Mouse (Mus musculus) bone marrow, adult 2 months (tissue): Measurements from ENCODE around the gene Ift52. TPM values are rescaled to one million over a fixed set of nuclear protein-coding genes. Genes with fewer than 3 reads are reported as not detected.
A peak's percentile ranks its signal among the peaks of the same experiment; 100 is the strongest.

Source experiments
- H3K27ac ChIP-seq: fragments of 200-500 bp; 2 replicates; pipeline ENCODE4 v1.5.1; 2012; ENCODE audit warnings: low read depth, mild to moderate bottlenecking, control low read depth, inconsistent platforms, low read length; ENCODE audit not compliant: control insufficient read depth, poor library complexity, insufficient read depth
- H3K4me1 ChIP-seq: fragments of 200-500 bp; 2 replicates; pipeline ENCODE4 v1.6.1; 2011; ENCODE audit warnings: low read length; ENCODE audit not compliant: control insufficient read depth, insufficient read depth
- H3K4me3 ChIP-seq: fragments of 200-500 bp; replicated peaks from 2 replicates; pipeline ENCODE3; 2011; ENCODE audit warnings: mild to moderate bottlenecking, low read depth, low read length, control low read depth; ENCODE audit not compliant: control insufficient read depth
- CTCF ChIP-seq: fragments of 200-500 bp; IDR thresholded peaks from 2 replicates; pipeline ENCODE4 v1.5.1; 2011; ENCODE audit warnings: low read length, control low read depth; ENCODE audit not compliant: control insufficient read depth, insufficient read depth
- POLR2A ChIP-seq: fragments of 200-500 bp; IDR thresholded peaks from 2 replicates; pipeline ENCODE4 v1.6.1; 2011; ENCODE audit warnings: low read depth, mild to moderate bottlenecking, control low read depth, low read length, borderline replicate concordance; ENCODE audit not compliant: control insufficient read depth
- WGBS: fragments of 180-500 bp; shearing (Covaris S2); methylation state at CpG from one replicate; pipeline ENCODE4 v1.1.7; 2018; 5-methylcytosine and 5-hydroxymethylcytosine counted together
- polyA plus RNA-seq: library from polyadenylated mRNA; stranded (reverse); fragments of >200 nt; gene quantifications from 2 replicates; pipeline ENCODE4 v1.2.4, GENCODE M21; 2011; ENCODE audit warnings: low replicate concordance; ENCODE audit not compliant: missing spikeins, insufficient read depth, insufficient read length

The Ift52 gene
- polyA plus RNA-seq, 1 experiment, result 16.8 TPM

DNA sequence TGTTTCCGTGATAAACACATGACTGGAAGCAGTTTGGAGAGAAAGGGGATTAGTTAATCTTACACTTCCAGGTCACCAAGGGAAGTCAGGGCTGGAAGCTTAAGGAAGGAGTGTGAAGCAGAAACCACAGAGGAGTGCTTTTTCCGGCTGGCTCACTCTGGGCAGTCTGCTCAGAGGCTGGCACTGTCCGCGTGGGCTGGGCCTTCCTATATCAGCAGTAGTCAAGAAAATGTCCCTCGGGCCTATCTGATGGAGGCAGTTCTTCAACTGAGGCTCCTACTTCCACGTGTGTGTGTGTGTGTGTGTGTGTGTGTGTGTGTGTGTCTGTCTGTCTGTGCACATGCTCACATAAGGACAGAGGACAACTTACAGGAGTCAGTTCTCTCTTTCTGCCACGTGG is 22.8 kb downstream of the Ift52 start:
- H3K4me1 ChIP-seq, result no peaks in the 10 kb centered on the region
- no peak overlapping the region for H3K27ac ChIP-seq
- no peak overlapping the region for H3K4me3 ChIP-seq
- TF ChIP-seq POLR2A, result no peak
- TF ChIP-seq CTCF, result no peak
- 69% methylated on average over 7 of the region's 7 CpGs for WGBS

DNA sequence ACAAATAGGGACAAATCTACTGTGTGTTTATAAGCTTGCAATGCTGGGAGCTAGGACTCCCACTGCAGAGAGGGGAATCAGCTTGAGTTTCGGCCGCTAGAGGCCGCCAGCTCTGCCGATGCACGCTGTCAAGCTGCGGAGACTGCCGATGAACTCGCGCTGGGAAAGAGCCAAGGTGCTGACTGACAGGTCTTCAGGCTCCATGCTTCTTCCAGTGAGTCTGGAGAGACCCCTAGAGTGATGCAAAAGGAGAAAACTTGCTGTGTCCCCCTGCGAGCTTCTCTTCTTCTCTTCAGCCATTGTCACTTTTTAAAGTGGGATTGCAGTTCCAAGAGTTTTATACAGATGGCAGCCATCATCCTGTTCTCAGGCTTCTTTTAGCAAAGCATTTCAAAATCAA is 31.0 kb downstream of the Ift52 start:
- WGBS, result 3% methylated on average over 10 of the region's 10 CpGs
- no peak overlapping the region for H3K27ac ChIP-seq

DNA sequence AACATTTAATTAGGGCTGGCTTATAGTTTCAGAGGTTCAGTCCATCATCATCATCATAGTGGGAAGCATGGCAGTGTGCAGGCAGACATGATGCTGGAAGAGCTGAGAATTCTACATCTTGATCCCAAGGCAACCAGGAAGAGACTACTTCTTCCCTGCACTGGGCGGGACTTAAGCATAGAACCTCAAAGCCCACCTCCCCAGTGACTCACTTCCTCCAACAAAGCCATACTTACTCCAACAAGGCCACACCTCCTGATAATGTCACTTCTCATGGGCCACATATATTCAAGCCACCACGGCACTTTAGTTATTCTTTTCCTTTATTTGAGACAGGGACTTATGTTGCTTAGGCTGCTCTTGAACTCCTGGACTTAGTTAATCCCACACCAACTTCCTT is 32.0 kb downstream of the Ift52 start:
- Histone ChIP-seq H3K4me1 (no peaks in the 10 kb centered on the region; the same call in 1 of the 2 replicates), H3K4me3 (no peak overlapping the region), H3K27ac (no peak overlapping the region)
- TF ChIP-seq POLR2A, result no peak
- no peak for TF ChIP-seq CTCF
- 61% methylated on average over 2 of the region's 2 CpGs for WGBS

More for the DNA sequence above, 31.0 kb downstream of the Ift52 start:
- TF ChIP-seq CTCF, result peak; percentile 81
- no peak for TF ChIP-seq POLR2A
- Histone ChIP-seq H3K4me1 (no peaks in the 10 kb centered on the region; the same call in 1 of the 2 replicates), H3K4me3 (no peak overlapping the region)

DNA sequence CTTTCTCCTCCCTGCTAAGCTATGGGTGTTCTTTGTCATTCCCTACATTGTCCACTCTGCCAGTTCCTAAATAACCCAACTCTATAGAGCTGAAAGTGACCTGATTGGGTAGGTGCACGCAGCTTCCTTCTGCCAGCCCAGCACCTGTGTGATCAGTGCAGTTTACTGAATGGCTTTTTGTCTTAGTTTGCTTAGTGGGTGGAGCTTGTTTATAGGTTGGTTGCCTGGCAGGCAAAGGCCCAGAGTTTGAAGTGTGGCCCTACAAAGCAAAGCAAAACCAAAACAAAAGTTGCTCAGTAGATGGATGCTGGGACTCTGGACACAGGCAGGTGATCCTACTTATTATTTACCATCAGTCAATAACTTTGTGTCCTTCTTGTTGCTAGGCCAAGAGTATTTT is 34.5 kb downstream of the Ift52 start:
- no peak for TF ChIP-seq CTCF
- TF ChIP-seq POLR2A, result no peak
- H3K4me3 ChIP-seq, result no peak overlapping the region
- peaks cover under 1% of the 10 kb centered on the region; the same call in 1 of the 2 replicates for H3K4me1 ChIP-seq
- WGBS, result 79% methylated on average over 1 of the region's 1 CpGs
- no peak overlapping the region for H3K27ac ChIP-seq

DNA sequence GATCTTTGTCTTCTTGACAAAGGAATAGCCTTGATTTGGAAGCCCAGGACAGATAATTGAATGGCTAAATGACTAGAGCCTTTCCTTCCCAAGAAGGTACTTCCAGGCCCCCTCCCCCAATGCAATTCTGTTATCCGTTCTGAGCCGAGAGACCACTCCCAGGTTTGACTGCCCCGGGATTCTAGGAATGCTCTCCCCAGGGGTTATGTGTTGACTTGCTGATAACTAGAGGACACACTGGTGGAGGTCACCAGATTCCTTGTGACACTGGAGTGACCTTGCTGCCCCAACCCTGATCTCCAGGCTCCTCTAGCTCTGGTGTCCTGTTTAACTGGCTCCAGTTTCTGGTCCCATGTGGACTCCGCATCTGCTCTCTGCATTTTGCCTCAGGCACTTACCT is 34.9 kb downstream of the Ift52 start:
- H3K4me1 ChIP-seq, result peaks cover 2% of the 10 kb centered on the region; the same call in 1 of the 2 replicates
- TF ChIP-seq POLR2A, result no peak
- no peak for TF ChIP-seq CTCF
- H3K27ac ChIP-seq, result no peak overlapping the region
- H3K4me3 ChIP-seq, result no peak overlapping the region
- 85% methylated on average over 4 of the region's 4 CpGs for WGBS

DNA sequence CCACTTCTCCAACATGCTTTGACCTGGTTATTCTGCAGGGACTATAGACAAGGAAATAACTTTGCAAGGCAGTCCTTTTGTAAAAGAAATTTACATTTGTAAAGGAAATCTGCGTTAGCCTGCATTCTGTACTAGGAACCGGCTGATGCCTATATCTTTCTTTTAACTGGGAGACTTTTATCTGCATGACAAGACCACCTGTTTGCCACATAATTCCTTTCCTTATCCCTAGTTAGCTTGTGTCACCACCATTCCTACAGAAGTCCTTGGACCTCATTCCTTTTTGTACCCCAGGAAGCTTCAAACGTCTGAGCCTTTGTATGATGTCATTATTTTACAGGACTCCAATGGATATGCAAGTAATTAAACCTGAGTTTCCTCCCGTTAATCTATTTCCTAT is 35.7 kb downstream of the Ift52 start:
- Histone ChIP-seq H3K4me3 (no peak overlapping the region), H3K27ac (no peak overlapping the region), H3K4me1 (peaks cover 2% of the 10 kb centered on the region; the same call in 1 of the 2 replicates)
- 82% methylated on average over 4 of the region's 4 CpGs for WGBS
- no peak for TF ChIP-seq CTCF
- no peak for TF ChIP-seq POLR2A

DNA sequence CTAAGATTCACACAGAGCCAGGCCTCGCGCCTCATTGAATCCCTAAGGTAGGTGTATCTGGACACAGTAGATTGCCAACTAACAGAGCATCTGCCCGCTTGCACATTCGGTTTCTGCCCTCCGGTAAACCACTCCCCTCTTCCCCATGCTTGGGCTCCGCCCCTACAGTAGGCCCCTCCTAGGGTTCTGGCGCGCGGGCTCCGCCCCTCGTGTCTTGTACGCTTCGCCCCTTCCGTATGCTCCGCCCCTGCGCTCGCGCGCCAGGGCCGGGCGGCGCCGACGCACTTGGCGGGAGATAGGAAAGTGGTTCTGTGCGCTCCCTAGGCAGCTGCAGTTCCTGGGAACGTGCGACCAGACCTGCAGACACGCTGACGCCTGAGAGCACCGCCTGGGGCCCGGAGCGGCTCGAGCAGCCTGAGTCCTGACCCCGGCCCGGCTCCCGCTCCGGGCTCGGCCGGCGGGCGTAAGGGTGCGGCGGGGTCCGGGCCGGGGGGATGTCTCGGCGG is 37.2 kb downstream of the Ift52 start, which contains the start of gene Mybl2:
Gene Mybl2, plus strand, starts transcription at position 353 of the 506 bp plus-strand sequence.
- H3K4me3 ChIP-seq, result peak within 1 kb of the TSS; percentile 82
- H3K27ac ChIP-seq, result peak within 1 kb of the TSS; percentile 44
- H3K4me1 ChIP-seq, result peaks cover 2% of the 10 kb centered on the region; the same call in 1 of the 2 replicates
- TF ChIP-seq CTCF, result no peak
- TF ChIP-seq POLR2A, result peak; percentile 84; the same call in 1 of the 2 replicates
- WGBS, result 1% methylated on average over 48 of the region's 48 CpGs

DNA sequence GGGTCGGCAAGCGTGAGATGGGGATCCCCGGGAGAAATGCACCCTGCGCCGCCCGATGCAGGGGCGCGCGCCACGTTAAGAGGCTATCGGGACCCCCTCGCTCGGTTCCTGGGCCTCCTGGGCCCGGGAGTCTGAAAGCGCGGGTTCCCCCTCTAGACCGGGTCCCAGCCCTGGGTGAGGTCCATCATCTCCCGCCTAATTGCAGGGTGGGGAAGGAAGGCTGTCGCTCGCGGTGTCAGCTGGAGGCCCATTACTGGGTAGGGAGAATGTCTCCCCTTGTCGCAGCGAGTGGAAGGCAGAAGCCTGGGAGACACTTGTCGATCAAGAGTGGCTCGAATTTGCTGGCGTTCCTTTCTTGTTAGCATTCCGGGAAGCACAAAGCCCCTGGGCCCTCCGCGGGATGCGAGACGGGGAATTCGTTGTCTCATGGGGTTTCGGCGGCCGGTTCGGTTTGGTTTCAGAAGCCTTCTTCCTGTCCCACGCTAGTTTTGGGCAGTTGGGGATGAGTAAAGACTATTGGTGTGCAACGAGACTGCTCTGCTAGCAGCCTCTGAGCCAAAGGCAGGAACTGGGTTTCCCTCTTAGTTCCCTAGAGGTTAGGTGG is 37.8 kb downstream of the Ift52 start:
- under 1% methylated on average over 38 of the region's 38 CpGs for WGBS
- peaks cover 2% of the 10 kb centered on the region; the same call in 1 of the 2 replicates for H3K4me1 ChIP-seq
- H3K4me3 ChIP-seq, result peak overlapping the region; percentile 82
- H3K27ac ChIP-seq, result peak overlapping the region; percentile 44
- TF ChIP-seq CTCF (no peak), POLR2A (0 out of 2 replicates have a peak, but pooled peaks have one; percentile 17)
